Mouse (Mus musculus): ENCODE measurements around the gene Immt. TPM values are rescaled to one million over a fixed set of nuclear protein-coding genes. Genes with fewer than 3 reads are reported as not detected.
A peak's percentile ranks its signal among the peaks of the same experiment; 100 is the strongest.
"Not testable (repeated sequence)": the region's sequence is repeated elsewhere in the genome, so short reads cannot be mapped to it uniquely, and the experiment has no call there.

Gene Immt
- polyA plus RNA-seq, 1 experiment from 2014 or later: 242 TPM

DNA sequence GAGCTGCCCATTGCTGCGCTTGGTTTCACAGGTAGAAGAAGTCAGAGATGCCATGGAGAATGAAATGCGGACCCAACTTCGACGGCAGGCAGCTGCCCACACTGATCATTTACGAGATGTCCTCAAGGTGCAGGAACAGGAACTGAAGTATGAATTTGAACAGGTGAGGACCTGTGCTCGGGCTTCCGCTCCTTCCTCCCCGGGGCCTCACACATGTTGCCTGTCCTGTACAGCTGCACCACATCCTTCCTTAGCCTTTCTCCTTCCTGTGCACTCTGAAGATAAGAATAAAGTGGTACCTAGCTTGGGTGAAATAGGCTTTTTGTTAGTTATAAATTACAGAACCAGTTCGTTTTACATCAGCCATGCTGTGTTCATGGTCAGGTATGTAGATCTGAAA is 40.3 kb downstream of the Immt start:
- H3K27me3 ChIP-seq (replicated peaks): no peaks in the 10 kb centered on the region
- no peak for ATAC-seq
- no peak overlapping the region for H3K4me3 ChIP-seq (replicated peaks)
- H3K9me3 ChIP-seq: no peaks in the 10 kb centered on the region
- WGBS: 94% methylated on average over 9 of the region's 9 CpGs
- H3K4me2 ChIP-seq (replicated peaks): no peak overlapping the region
- H3K36me3 ChIP-seq: peaks cover 23% of the 10 kb centered on the region
- H3K9ac ChIP-seq: no peak overlapping the region
- H3K27ac ChIP-seq: no peak overlapping the region
- H3K4me1 ChIP-seq (replicated peaks): no peaks in the 10 kb centered on the region

GRCm38 (mm10) chr6:71877965-71878760 is 47.0 kb downstream of the Immt start:
- 92% methylated on average over 3 of the region's 3 CpGs for WGBS
- no peaks in the 10 kb centered on the region for H3K4me1 ChIP-seq (replicated peaks)
- H3K4me2 ChIP-seq (replicated peaks): no peak overlapping the region
- no peak overlapping the region for H3K9ac ChIP-seq
- H3K9me3 ChIP-seq: no peaks in the 10 kb centered on the region
- peaks cover 28% of the 10 kb centered on the region for H3K36me3 ChIP-seq
- no peaks in the 10 kb centered on the region for H3K27me3 ChIP-seq (replicated peaks)
- no peak overlapping the region for H3K27ac ChIP-seq
- no peak for ATAC-seq
- H3K4me3 ChIP-seq (replicated peaks): no peak overlapping the region

- no peaks in the 10 kb centered on the region for H3K4me1 ChIP-seq (replicated peaks)
- no peak overlapping the region for H3K9ac ChIP-seq
- no peak for ATAC-seq
- no peak overlapping the region for H3K4me2 ChIP-seq (replicated peaks)
- no peaks in the 10 kb centered on the region for H3K9me3 ChIP-seq
- H3K36me3 ChIP-seq: peaks cover 44% of the 10 kb centered on the region
- no peak overlapping the region for H3K27ac ChIP-seq
- H3K4me3 ChIP-seq (replicated peaks): no peak overlapping the region
- H3K27me3 ChIP-seq (replicated peaks): no peaks in the 10 kb centered on the region
- WGBS: 93% methylated on average over 4 of the region's 4 CpGs
Measured at GRCm38 (mm10) chr6:71893263-71893662, 62.1 kb downstream of the Immt start.

DNA sequence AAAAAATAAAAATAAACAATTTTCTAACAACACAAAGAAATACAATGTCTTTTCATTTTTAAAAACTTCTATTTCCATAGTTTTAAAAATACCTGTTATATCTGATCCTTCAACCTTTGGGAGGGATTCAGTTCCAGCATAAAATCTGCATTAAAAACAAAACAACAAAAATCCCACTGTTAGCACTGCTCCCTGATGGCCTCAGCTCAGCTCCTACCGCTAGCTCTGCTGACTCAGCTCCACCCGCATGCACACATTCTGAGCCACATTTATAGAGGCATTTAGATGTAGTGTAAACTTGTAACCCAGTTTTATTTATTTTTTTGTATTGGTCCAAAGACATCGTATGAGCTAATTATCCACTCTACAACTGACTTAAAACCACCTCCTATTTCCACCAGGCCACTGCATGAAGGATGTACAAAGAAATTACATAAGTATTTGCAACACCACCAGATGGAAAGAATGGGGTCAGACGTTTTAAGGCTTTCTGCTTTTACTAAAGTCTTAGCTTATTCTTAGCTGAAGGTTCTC is 76.6 kb downstream of the Immt start:
- Histone ChIP-seq H3K9me3 (no peaks in the 10 kb centered on the region), H3K36me3 (peaks cover 4% of the 10 kb centered on the region; the same call in 1 of the 2 replicates), H3K9ac (peak overlapping the region; percentile 67), H3K27me3 (replicated peaks) (no peaks in the 10 kb centered on the region), H3K27ac (no peak overlapping the region), H3K4me1 (replicated peaks) (peaks cover 15% of the 10 kb centered on the region; the same call in 1 of the 2 replicates), H3K4me2 (replicated peaks) (peak overlapping the region; percentile 63), H3K4me3 (replicated peaks) (peak overlapping the region; percentile 60)
- 5% methylated on average over 4 of the region's 4 CpGs for WGBS
- ATAC-seq: no peak

DNA sequence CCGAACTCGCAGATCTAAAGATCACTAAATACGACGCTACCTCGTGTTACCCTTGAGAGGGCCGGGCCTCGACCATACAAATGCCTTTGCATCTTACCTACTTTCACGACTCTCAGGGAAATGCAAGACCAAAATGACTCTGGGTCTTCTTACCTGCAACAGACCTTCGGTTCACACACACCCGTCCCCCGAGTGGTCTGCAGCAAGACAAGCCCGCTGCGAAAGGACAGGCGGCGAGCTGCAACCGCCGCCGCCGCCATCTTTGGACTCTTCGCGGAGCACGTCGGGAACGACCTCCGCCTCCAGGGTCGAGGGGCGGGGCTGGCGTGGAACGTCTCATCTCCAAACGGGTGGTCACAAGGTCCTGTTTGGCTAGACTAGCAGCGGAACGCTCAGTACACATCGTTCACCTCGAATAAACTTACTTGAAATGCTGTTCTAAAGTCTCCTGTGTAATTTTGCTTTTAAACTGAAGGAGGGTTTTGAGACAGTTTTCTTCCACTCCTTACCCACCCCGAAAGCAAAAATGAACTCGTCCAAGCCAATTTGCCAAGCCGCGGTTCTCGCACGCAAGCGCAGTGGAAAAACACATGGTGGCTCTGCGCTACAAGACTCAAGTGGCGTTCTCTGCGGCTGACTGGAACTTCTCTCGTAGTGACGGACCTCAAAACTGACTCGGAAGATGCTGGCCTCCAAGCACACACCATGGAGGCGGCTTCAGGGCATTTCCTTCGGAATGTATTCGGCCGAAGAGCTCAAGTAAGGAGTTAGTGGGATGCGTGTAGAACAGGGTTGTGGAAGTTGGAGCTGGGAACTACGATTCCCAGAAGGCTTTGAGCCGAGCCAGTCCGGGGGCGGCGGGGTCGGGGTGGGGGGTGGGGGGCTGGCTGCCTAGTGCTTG is 77.6 kb downstream of the Immt start, which contains the start of the genes Ptcd3 and Polr1a:
Ptcd3 (minus strand) TSS at position 270 of the 901 bp plus-strand sequence.
Polr1a (plus strand) TSS at position 573 of the 901 bp plus-strand sequence.
- Histone ChIP-seq H3K9me3 (no peaks in the 10 kb centered on the region), H3K36me3 (peaks cover 4% of the 10 kb centered on the region; the same call in 1 of the 2 replicates), H3K4me1 (replicated peaks) (peaks cover 15% of the 10 kb centered on the region; the same call in 1 of the 2 replicates), H3K27me3 (replicated peaks) (no peaks in the 10 kb centered on the region), H3K27ac (peak within 1 kb of the TSS; percentile 59), H3K4me3 (replicated peaks) (peak within 1 kb of the TSS; percentile 60), H3K9ac (peak within 1 kb of the TSS; percentile 67), H3K4me2 (replicated peaks) (peak within 1 kb of the TSS; percentile 63)
- under 1% methylated on average over 58 of the region's 58 CpGs for WGBS
- peak; percentile 95 for ATAC-seq

DNA sequence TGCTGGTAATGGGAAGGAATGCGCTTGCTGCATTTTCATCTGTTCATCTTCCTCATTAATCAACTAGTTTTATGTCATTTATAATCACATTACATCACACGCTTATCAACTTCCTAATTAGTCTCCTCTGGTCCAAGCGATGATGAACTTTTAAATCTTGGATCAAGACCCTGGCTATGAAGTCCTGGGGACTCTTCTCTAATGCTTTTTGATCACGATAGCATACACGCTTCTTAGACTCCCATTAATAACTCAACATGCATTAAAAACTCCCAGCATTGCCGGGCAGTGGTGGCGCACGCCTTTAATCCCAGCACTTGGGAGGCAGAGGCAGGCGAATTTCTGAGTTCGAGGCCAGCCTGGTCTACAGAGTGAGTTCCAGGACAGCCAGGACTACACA is 78.3 kb downstream of the Immt start:
- Histone ChIP-seq H3K27me3 (replicated peaks) (no peaks in the 10 kb centered on the region), H3K4me2 (replicated peaks) (peak overlapping the region; percentile 63), H3K9me3 (no peaks in the 10 kb centered on the region), H3K27ac (no peak overlapping the region), H3K4me1 (replicated peaks) (peaks cover 15% of the 10 kb centered on the region; the same call in 1 of the 2 replicates), H3K4me3 (replicated peaks) (peak overlapping the region; percentile 60), H3K36me3 (peaks cover 8% of the 10 kb centered on the region; the same call in 1 of the 2 replicates), H3K9ac (peak overlapping the region; percentile 67; the same call in 1 of the 2 replicates)
- 19% methylated on average over 10 of the region's 10 CpGs for WGBS
- ATAC-seq: no peak; the same call in 1 of the 2 replicates

DNA sequence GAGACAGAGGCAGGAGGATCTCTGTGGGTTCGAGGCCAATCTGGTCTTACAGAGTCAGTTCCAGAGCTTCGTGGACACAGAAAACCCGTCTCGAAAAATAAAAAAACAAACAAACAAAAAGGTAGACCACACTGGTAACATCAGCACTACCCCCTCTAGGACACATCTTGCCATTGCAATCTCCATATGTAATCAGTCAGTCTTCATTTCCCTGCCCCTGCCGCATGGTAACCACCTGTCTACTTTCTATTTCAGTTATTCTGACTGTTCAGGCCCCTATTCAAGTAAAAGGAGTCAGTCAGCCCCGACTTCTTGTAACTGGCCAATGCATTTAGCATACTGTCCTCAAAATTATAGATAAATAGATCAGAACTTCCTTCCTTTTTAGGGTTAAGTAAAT is 78.7 kb downstream of the Immt start:
- no peaks in the 10 kb centered on the region for H3K27me3 ChIP-seq (replicated peaks)
- H3K27ac ChIP-seq: no peak overlapping the region
- peaks cover 10% of the 10 kb centered on the region; the same call in 1 of the 2 replicates for H3K36me3 ChIP-seq
- no peak overlapping the region for H3K9ac ChIP-seq
- peak overlapping the region; percentile 63 for H3K4me2 ChIP-seq (replicated peaks)
- peaks cover 15% of the 10 kb centered on the region; the same call in 1 of the 2 replicates for H3K4me1 ChIP-seq (replicated peaks)
- peak overlapping the region; percentile 60 for H3K4me3 ChIP-seq (replicated peaks)
- no peak for ATAC-seq
- no peaks in the 10 kb centered on the region for H3K9me3 ChIP-seq
- WGBS: 73% methylated on average over 6 of the region's 6 CpGs

DNA sequence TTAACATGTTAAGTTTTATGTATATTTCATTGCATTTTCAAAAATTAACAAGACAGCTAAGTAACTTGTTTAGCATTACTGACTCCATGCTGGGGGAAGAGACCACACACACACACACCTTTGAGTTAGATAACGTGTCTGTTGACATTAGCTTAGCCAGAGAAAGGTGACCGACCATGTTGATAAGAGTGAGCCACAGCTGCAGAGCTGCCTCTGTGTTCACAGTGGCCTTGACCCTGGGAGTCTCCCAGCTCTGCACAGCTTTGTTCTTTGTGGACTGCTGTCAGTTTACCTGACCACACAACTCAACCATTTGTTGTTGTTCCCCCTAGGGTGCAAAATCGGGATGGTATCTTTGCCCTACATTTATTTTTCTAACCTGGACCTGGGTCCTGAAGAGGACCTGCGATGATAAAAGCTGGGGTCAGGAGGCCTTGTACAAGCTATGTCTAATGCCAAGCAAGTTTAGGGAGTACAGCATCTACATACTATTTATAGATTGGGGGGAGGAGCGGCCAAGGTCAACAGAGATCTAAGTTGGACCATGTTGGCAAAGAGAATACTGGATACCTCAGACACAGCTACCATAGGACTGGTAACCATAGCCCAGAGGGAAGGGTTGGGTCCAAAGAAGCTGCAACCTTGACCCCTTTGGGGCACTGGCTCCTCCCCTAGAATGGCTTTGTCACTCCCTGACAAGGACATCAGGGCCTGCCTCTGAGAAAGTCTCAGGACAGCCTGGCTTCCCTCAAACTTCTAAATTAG is 80.7 kb downstream of the Immt start:
- no peak overlapping the region for H3K9ac ChIP-seq
- 63% methylated on average over 5 of the region's 5 CpGs for WGBS
- no peaks in the 10 kb centered on the region for H3K9me3 ChIP-seq
- no peak overlapping the region for H3K4me3 ChIP-seq (replicated peaks)
- ATAC-seq: no peak
- H3K4me1 ChIP-seq (replicated peaks): peaks cover 14% of the 10 kb centered on the region; the same call in 1 of the 2 replicates
- peaks cover 11% of the 10 kb centered on the region; the same call in 1 of the 2 replicates for H3K36me3 ChIP-seq
- no peaks in the 10 kb centered on the region for H3K27me3 ChIP-seq (replicated peaks)
- no peak overlapping the region for H3K4me2 ChIP-seq (replicated peaks)
- H3K27ac ChIP-seq: no peak overlapping the region

DNA sequence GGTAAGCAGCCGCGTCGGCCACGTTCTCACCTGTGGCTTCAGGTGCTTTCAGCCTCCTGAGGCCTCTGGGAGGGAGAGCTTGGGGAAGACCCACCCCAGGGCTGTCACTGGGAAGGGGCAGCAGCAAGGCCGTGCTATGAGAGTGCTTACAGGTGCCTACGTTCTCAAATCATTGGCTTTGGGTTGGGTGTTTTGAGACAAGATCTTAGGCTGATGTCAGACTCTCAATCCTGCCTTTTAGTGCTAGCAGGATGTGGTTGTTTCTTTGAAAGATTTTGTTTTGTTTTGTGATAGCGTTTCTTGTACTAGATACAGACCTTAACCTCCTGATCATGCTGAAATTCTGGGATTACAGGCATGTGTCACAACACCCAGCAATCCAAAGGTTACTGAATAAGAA is 89.6 kb downstream of the Immt start:
- H3K36me3 ChIP-seq: peaks cover 47% of the 10 kb centered on the region
- 93% methylated on average over 7 of the region's 7 CpGs for WGBS
- ATAC-seq: no peak

DNA sequence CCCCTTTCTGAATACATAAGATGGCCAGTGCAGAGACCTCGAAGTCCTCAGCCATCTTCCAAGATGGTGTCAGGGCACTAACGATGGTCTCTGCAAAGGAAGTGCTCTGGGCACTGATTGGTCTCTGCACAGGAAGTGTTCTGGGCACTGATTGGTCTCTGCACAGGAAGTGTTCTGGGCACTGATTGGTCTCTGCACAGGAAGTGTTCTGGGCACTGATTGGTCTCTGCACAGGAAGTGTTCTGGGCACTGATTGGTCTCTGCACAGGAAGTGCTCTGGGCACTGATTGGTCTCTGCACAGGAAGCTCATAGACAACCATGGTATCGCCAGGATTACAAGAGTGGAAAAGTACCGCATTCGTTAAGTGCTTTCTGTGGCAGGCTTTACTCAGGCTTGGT is 94.1 kb downstream of the Immt start:
- H3K4me3 ChIP-seq (replicated peaks); H3K4me1 ChIP-seq (replicated peaks); H3K9me3 ChIP-seq; H3K4me2 ChIP-seq (replicated peaks); H3K27ac ChIP-seq; H3K27me3 ChIP-seq (replicated peaks); ATAC-seq; H3K9ac ChIP-seq: not testable (repeated sequence)
- WGBS: 91% methylated on average over 5 of the region's 5 CpGs
- peaks cover 47% of the 10 kb centered on the region for H3K36me3 ChIP-seq

More for the DNA sequence above, 89.6 kb downstream of the Immt start:
- Histone ChIP-seq H3K9me3 (no peaks in the 10 kb centered on the region), H3K27ac (no peak overlapping the region), H3K4me2 (replicated peaks) (no peak overlapping the region), H3K27me3 (replicated peaks) (no peaks in the 10 kb centered on the region), H3K9ac (no peak overlapping the region), H3K4me3 (replicated peaks) (no peak overlapping the region), H3K4me1 (replicated peaks) (no peaks in the 10 kb centered on the region)
